Mouse (Mus musculus) myocyte (in vitro differentiated cells): ENCODE measurements around the gene Ndufa6.

Experiments used
- CEBPB ChIP-seq: IDR thresholded peaks from 2 replicates; pipeline ENCODE4 v1.6.1; 2011; ENCODE audit warnings: mild to moderate bottlenecking, moderate library complexity; ENCODE audit not compliant: poor library complexity, insufficient read depth, severe bottlenecking
- E2F4 ChIP-seq: IDR thresholded peaks from one replicate; pipeline ENCODE4 v1.6.1; 2011; ENCODE audit warnings: mild to moderate bottlenecking, control low read depth, moderate library complexity; ENCODE audit not compliant: insufficient read depth
- MAX ChIP-seq: IDR thresholded peaks from one replicate; pipeline ENCODE4 v1.6.1; 2011; ENCODE audit warnings: low read depth, mild to moderate bottlenecking, control low read depth
- MYOD1 ChIP-seq, 3 experiments: IDR thresholded peaks; one replicate each; pipeline ENCODE4 v1.6.1; 2011; ENCODE audit warnings: control low read depth in 2 of 3, low read depth in 2 of 3, mild to moderate bottlenecking in 2 of 3, moderate library complexity in 1 of 3; ENCODE audit not compliant: insufficient read length in 2 of 3, control insufficient read depth in 1 of 3
- MYOG ChIP-seq, 3 experiments: IDR thresholded peaks; one replicate each; pipeline ENCODE4 v1.6.1; 2011; ENCODE audit warnings: control low read depth in 2 of 3, low read depth in 2 of 3, mild to moderate bottlenecking in 2 of 3; ENCODE audit not compliant: insufficient read length in 2 of 3, control insufficient read depth in 1 of 3, insufficient read depth in 1 of 3
- POLR2A ChIP-seq: IDR thresholded peaks from one replicate; pipeline ENCODE4 v1.6.1; 2011; ENCODE audit warnings: low read depth, mild to moderate bottlenecking, control low read depth, moderate library complexity; ENCODE audit not compliant: insufficient read length
- POLR2AphosphoS2 ChIP-seq: IDR thresholded peaks from one replicate; pipeline ENCODE4 v1.6.1; 2011; ENCODE audit warnings: low read depth, control low read depth; ENCODE audit not compliant: insufficient read length
- REST ChIP-seq: IDR thresholded peaks from one replicate; pipeline ENCODE4 v1.6.1; 2011; ENCODE audit warnings: mild to moderate bottlenecking, control low read depth, moderate library complexity; ENCODE audit not compliant: insufficient read depth, insufficient read length
- SRF ChIP-seq: IDR thresholded peaks from one replicate; pipeline ENCODE4 v1.6.1; 2011; ENCODE audit warnings: low read depth; ENCODE audit not compliant: control insufficient read depth, insufficient read length
- TCF12 ChIP-seq: IDR thresholded peaks from one replicate; pipeline ENCODE4 v1.6.1; 2011; ENCODE audit warnings: mild to moderate bottlenecking, control low read depth; ENCODE audit not compliant: poor library complexity, insufficient read depth, severe bottlenecking
- TCF3 ChIP-seq: IDR thresholded peaks from one replicate; pipeline ENCODE4 v1.6.1; 2011; ENCODE audit warnings: low read depth, control low read depth; ENCODE audit not compliant: insufficient read length
- USF1 ChIP-seq: IDR thresholded peaks from one replicate; pipeline ENCODE4 v1.6.1; 2011; ENCODE audit warnings: low read depth, mild to moderate bottlenecking, control low read depth, moderate library complexity

- no peak for TF ChIP-seq POLR2A
- TF ChIP-seq MYOG (IDR thresholded peaks at IDR 0.05; ENCODE audit: control insufficient read depth in 1 of 3, insufficient read depth in 1 of 3, insufficient read length in 2 of 3, low read depth in 2 of 3): no peak
- no peak for TF ChIP-seq MAX
- no peak for TF ChIP-seq E2F4
- TF ChIP-seq CEBPB: no peak
- TF ChIP-seq POLR2AphosphoS2: no peak
- no peak for TF ChIP-seq TCF12
- no peak for TF ChIP-seq USF1
- TF ChIP-seq SRF: no peak
- TF ChIP-seq MYOD1 (IDR thresholded peaks at IDR 0.05; ENCODE audit: control insufficient read depth in 1 of 3, insufficient read length in 2 of 3, low read depth in 2 of 3): no peak
- TF ChIP-seq REST: no peak
- TF ChIP-seq TCF3: no peak
Observed at GRCm38 (mm10) chr15:82375855-82376254, 21.7 kb upstream of the Ndufa6 start.
